9 mouse cellular contexts compared by ENCODE assay signal in genomic region chr8:120531775-120532516, GRCm38 (mm10). TPM values are rescaled to one million over a fixed set of nuclear protein-coding genes. Genes with fewer than 3 reads are reported as not detected.
DNase-seq lines count a peak whose midpoint lies in the region; ATAC-seq and TF ChIP-seq lines count a peak whose summit lies in the region.
"Had no signal": no experiment of that assay in that cellular context is flagged by ENCODE, and none has a peak within 500 bp of the region (broad histone marks: within the 10 kb centered on the region; RNA-seq: fewer than 3 reads in every experiment).

No protein-coding gene starts in this region.

- H3K4me1 ChIP-seq in forebrain, embryonic 13.5 days: peaks cover 85% of the 10 kb centered on the region
- H3K4me1 ChIP-seq in intestine, postnatal 0 days (replicated peaks; ENCODE audit: control insufficient read depth, insufficient read depth, low read length): peaks cover 19% of the 10 kb centered on the region
- peaks cover 78% of the 10 kb centered on the region for H3K4me1 ChIP-seq in neural tube, embryonic 11.5 days (ENCODE audit: control insufficient read depth, insufficient read depth, low read length)

- ATAC-seq in forebrain, embryonic 13.5 days: no peak; the same call in 1 of the 2 replicates
- no peak for ATAC-seq in intestine, postnatal 0 days
- ATAC-seq in neural tube, embryonic 11.5 days (ENCODE audit: insufficient read depth, low FRiP score, low TSS enrichment): no peak; the same call in 1 of the 2 replicates
- ATAC-seq in megakaryocyte-erythroid progenitor cell, adult 5-6 weeks (replicated peaks; ENCODE audit: low FRiP score, low TSS enrichment, poor library complexity, severe bottlenecking): no peak

- H3K27me3 ChIP-seq in forebrain, embryonic 13.5 days: no peaks in the 10 kb centered on the region
- no peaks in the 10 kb centered on the region; the same call in 1 of the 2 replicates for H3K27me3 ChIP-seq in intestine, postnatal 0 days (replicated peaks; ENCODE audit: control insufficient read depth, insufficient read depth, low read length)
- H3K27me3 ChIP-seq in neural tube, embryonic 11.5 days (ENCODE audit: control insufficient read depth, insufficient read depth, low read length): no peaks in the 10 kb centered on the region

- H3K4me2 ChIP-seq in forebrain, embryonic 13.5 days: peak overlapping the region; percentile 91
- H3K4me2 ChIP-seq in intestine, postnatal 0 days (replicated peaks; ENCODE audit: low read depth): peak overlapping the region; percentile 41; the same call in 1 of the 2 replicates
- peak overlapping the region; percentile 29 for H3K4me2 ChIP-seq in neural tube, embryonic 11.5 days (ENCODE audit: low read depth)

- 41% methylated on average over 10 of the region's 10 CpGs for WGBS in forebrain, embryonic 13.5 days
- 64% methylated on average over 10 of the region's 10 CpGs for WGBS in intestine, postnatal 0 days
- WGBS in neural tube, embryonic 11.5 days: 47% methylated on average over 10 of the region's 10 CpGs

- H3K36me3 ChIP-seq in forebrain, embryonic 13.5 days (ENCODE audit: poor library complexity, severe bottlenecking): no peaks in the 10 kb centered on the region
- H3K36me3 ChIP-seq in intestine, postnatal 0 days (ENCODE audit: control insufficient read depth, insufficient read depth): no peaks in the 10 kb centered on the region
- no peaks in the 10 kb centered on the region; the same call in 1 of the 2 replicates for H3K36me3 ChIP-seq in neural tube, embryonic 11.5 days (ENCODE audit: control insufficient read depth, insufficient read depth, low read length)

- H3K4me3 ChIP-seq in layer of hippocampus, adult 2 months: no peak overlapping the region
- H3K4me3 ChIP-seq in forebrain, embryonic 13.5 days: no peak overlapping the region
- H3K4me3 ChIP-seq in intestine, postnatal 0 days (ENCODE audit: low read depth, low read length): no peak overlapping the region
- no peak overlapping the region for H3K4me3 ChIP-seq in neural tube, embryonic 11.5 days (ENCODE audit: low read depth, low read length)

- DNase-seq in layer of hippocampus, adult 2 months (ENCODE audit: low spot score in 2 of 2): no peak
- DNase-seq in layer of hippocampus, adult 18-20 months (ENCODE audit: low spot score in 2 of 2): no peak
- DNase-seq in neural tube, embryonic 11.5 days (ENCODE audit: low spot score): no peak
- DNase-seq in layer of hippocampus, adult 9-10 months (ENCODE audit: low spot score): no peak
- no peak for DNase-seq in layer of hippocampus, postnatal 10 days (ENCODE audit: low spot score in 2 of 2)
- DNase-seq: cerebellum, adult 11 months had no signal

- peak overlapping the region; percentile 52 for H3K9ac ChIP-seq in forebrain, embryonic 13.5 days
- no peak overlapping the region for H3K9ac ChIP-seq in intestine, postnatal 0 days (ENCODE audit: low read depth, low read length)
- peak overlapping the region; percentile 42 for H3K9ac ChIP-seq in neural tube, embryonic 11.5 days (ENCODE audit: low read length)

- TF ChIP-seq CTCF in layer of hippocampus, adult 2 months (conservative IDR thresholded peaks at IDR 0.05): no peak
- TF ChIP-seq CTCF in intestine, postnatal 0 days (IDR thresholded peaks at IDR 0.05; ENCODE audit: low read depth): no peak

- H3K27ac ChIP-seq in layer of hippocampus, adult 2 months: peak overlapping the region; percentile 51; the same call in 1 of the 2 replicates
- peak overlapping the region; percentile 100 for H3K27ac ChIP-seq in forebrain, embryonic 13.5 days
- H3K27ac ChIP-seq in intestine, postnatal 0 days (ENCODE audit: low read depth, low read length): 0 out of 2 replicates have a peak overlapping the region, but pooled peaks have one; percentile 15
- H3K27ac ChIP-seq in neural tube, embryonic 11.5 days (ENCODE audit: low read depth, low read length): peak overlapping the region; percentile 98

- no peaks in the 10 kb centered on the region for H3K9me3 ChIP-seq in forebrain, embryonic 13.5 days (replicated peaks)
- no peaks in the 10 kb centered on the region for H3K9me3 ChIP-seq in intestine, postnatal 0 days (ENCODE audit: control insufficient read depth)
- H3K9me3 ChIP-seq in neural tube, embryonic 11.5 days (ENCODE audit: control insufficient read depth, low read length): no peaks in the 10 kb centered on the region

RNA-seq across cellular contexts. Expression of gene Gins2, which starts 57.2 kb away (rescaled TPM):
- 1 to 10 TPM; 5.2 to 6.2 TPM for total RNA-seq in layer of hippocampus, adult 2 months (2021)
- 1 to 10 TPM; 3.5 to 4.2 TPM for total RNA-seq in layer of hippocampus, adult 18-20 months (2021)
- polyA plus RNA-seq in forebrain, embryonic 13.5 days (2015; fragmentation: Nextera tagmentation; extraction: Ambion mirVana): 66.9 and 79.8 TPM in 2 replicates
- polyA plus RNA-seq in intestine, postnatal 0 days (2015; fragmentation: Nextera tagmentation; extraction: Ambion mirVana): 23.1 and 23.7 TPM in 2 replicates
- 101 and 109 TPM in 2 replicates for polyA plus RNA-seq in neural tube, embryonic 11.5 days (2014; fragmentation: Nextera tagmentation; extraction: Ambion mirVana)
- 76.6 and 99.8 TPM in 2 replicates for total RNA-seq in megakaryocyte-erythroid progenitor cell, adult 5-6 weeks (2014; fragmentation: Nextera tagmentation)
- total RNA-seq in megakaryocyte-erythroid progenitor cell, adult 5-6 weeks (2017): 43.8 and 62.0 TPM in 2 replicates
- total RNA-seq in layer of hippocampus, postnatal 10 days (2021): 1 to 10 TPM; 2.5 to 4.2 TPM

Comparison
In these comparisons a context has a peak if more than half of its experiments do, and no peak if none do; other contexts are left out.
1. H3K27ac ChIP-seq: peak in every context shown above with its lines; median percentile 100 in forebrain, embryonic 13.5 days; 98 in neural tube, embryonic 11.5 days; 51 in layer of hippocampus, adult 2 months; 15 in intestine, postnatal 0 days.
2. H3K4me2 ChIP-seq: peak in every context shown above with its lines; median percentile 91 in forebrain, embryonic 13.5 days; 41 in intestine, postnatal 0 days; 29 in neural tube, embryonic 11.5 days.
3. RNA of gene Gins2, which starts 57.2 kb away (total RNA-seq): 43.8 to 99.8 TPM in megakaryocyte-erythroid progenitor cell, adult 5-6 weeks; 5.2 to 6.2 TPM in layer of hippocampus, adult 2 months, 2.5 to 4.2 TPM in layer of hippocampus, postnatal 10 days and 3.5 to 4.2 TPM in layer of hippocampus, adult 18-20 months; every median in the first group is over 4 times any median in the second.